Mouse (Mus musculus): ENCODE results near the gene Dpp4. TPM values are rescaled to one million over a fixed set of nuclear protein-coding genes. Genes with fewer than 3 reads are reported as not detected.

The Dpp4 gene
- total RNA-seq, 2 experiments from 2014 or later, result 1.9 to 3.5 TPM

DNA sequence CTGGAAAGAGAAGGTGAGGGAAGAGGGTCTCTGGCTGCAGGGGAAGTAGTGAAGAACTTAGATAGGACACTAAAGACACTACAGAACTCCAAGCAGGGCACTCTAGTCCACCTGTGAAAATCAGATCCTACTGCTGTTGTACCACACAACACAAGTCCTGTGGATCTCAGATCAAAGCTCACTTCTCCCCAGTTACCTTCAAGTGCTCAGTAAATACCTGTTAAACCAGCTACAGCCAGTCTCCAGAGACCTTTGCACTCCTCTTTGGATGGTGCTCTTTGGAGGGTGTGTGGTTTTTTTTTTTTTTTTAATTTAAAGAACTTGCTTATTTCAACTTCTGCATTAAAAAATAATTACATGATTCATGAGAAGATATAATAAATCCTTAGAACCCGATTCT lies 5.2 kb upstream of the Dpp4 start:
- no peak for DNase-seq
- intact Hi-C loops (cut with DNase I), result no loop called here

DNA sequence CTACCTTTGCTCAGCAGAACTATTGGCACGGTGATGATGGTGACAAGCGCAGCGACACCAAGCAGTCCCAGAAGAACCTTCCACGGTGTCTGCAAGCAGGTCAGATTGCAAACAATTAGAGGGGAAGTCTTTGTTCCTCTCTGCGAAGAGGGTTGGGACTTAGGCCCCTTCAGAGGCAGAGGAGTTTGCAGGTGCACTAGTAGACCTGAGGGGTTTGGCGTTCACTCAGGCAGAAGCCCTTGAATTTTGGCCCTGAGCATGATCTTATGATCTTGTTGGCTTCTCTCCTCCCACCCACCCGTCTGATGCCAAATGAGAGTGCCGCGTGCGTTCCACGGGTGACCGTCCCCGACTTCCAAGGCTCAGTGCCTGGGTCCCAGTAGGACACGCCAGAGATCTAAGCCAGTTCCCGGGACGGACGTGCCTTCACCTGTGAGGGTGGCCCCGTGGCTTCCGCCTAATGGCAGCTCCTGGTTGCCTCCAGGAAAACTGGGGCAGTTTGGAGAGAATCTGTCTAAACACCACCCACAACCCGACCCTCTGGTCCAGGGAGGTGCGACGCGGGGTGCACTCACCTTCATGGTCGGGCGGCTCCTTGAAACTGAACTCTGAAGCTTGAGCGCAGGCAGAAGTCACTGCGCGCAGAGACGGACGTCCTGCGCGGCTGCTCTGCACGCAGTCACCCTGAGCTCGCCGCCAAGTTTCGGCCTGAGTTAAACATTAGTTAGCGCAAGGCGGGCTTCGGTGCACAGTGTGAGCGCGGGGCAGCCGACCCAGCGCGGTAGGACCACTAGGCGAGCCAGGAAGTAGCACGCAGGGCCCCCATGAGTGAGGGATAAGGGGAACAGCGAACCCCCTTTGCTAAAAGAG lies 585 bp downstream of the Dpp4 start:
- intact Hi-C loops (cut with DNase I), result no loop called here
- DNase-seq, result peak; percentile 15 to 36

DNA sequence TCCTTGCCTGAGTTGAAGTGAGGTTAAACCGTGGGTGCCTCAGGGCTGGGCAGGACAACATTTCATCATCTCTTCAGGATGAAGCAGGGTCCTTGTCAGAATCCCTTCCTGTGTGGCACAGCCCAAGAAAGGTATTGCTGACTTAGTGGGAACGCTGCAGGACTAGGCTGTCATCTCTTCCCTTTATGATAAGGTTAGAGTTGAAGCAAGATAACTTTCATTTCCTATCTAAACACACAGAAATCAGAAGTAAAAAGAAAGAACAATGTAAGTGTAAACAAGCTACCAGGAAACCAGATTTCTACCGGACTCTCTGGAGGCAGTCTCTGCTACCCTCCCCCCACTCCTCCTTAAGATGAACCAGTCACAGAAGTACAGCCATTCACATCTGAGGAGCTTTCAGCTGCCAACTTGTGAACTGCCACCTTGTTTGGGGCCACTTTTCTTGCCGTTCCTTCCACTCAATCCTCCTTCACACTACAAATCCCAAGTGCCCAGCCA lies 3.3 kb downstream of the Dpp4 start:
- intact Hi-C loops (cut with DNase I), result no loop called here
- DNase-seq, result no peak

DNA sequence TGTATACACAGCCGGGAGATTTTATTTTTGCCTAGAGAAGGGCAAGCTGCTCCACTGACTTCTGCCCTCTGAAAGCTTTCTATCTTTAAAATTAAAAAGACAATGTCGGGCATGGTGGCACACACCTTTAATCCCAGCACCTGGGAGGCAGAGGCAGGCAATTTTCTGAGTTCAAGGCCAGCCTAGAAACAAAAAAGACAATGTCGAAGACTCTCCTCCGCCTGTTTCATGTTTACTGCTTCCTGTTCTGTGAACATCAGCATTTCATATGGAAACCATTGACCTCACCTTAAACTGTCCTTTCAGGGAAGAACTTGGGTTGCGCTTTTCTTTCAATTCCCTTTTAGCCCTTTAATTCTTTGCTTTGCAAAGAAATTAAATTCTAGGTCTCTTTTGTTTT lies 3.8 kb downstream of the Dpp4 start:
- DNase-seq, result no peak
- intact Hi-C loops (cut with DNase I), result no loop called here

DNA sequence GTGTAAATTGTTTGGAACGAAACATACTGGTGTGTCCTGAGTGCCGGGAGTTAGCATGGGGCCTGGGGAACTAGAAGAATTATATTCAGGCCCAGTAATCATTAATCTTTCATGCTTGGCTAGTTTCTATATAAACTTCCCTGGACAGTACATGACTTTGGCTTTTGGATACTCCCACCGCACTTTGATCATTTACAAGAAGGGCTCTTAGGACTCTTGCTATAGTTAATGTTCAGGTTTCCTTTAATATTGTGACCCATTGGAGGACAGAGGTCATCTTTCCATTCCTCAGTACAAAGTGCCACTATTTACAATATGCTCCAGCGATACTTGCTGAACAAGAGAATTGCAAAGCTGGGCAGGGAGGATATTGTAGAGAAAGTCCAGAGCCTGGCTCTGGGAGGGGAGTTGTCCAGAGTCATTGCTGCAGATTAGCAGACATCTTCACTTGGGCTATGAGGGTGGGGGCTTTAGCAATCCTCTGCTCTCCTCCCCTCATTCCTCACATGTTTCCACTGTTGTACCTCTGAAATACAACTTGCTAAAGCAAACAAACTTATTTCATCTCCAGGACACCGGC lies 8.4 kb downstream of the Dpp4 start:
- DNase-seq, result no peak
- intact Hi-C loops (cut with DNase I), result no loop called here

DNA sequence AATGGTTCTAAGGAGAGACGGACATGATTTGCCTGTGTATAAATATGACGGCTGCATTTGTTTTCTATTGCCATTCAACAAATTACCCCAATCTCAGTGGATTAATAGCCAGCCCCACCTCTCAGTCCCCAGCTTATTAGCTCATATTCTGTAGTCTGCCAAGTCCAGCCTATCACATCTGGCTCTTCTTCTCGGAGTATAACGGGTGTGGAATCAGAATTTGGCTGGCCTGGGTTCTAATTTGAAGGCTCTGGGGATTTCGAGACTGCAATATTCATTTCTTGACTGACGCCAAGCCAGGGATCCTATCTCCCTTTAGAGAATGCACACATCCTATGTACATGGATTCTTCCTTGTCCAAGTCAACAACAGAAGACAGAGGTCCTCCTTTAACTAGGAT lies 11.0 kb downstream of the Dpp4 start:
- peak in 1 of 2 experiments; percentile 29 for DNase-seq
- intact Hi-C loops (cut with DNase I), result no loop called here

DNA sequence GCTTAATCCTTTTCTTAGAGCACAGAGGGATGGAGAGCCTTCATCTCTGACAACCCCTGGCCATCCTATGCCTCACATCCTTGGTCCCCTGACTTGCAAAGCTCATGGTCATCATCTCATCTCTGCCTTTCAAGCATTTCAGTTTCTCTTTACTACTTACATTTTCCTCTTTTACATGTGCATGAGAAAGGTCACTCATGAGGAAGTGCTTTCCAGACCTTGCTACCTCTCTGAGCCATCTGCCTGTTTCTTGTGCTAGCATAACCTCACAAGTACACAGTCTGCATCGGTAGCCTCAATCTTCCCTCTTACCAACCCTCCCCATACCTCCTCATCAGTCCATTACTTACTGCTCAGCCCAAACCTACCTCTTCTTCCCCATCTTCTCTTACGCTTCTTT lies 12.2 kb downstream of the Dpp4 start:
- DNase-seq, result no peak
- intact Hi-C loops (cut with DNase I), result no loop called here

DNA sequence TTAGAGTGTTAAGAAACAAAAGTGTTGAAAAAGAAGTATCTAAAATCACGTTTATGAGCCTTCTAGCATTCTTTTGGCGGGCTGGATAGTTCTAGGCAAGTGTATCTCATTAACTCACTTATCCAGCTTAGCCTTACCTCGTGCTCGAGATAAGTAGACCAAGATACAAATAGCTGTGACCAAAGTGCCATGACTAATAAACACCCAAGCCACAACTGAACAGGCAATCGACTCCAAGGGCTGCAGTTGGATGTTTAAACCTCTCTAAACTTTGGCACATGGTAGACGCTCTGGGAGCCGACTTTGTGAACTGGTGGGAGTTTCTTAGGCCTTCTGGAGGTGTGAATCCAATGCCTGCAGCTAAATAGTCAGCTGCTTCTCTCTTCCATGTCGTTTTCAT lies 12.7 kb downstream of the Dpp4 start:
- DNase-seq, result no peak
- intact Hi-C loops (cut with DNase I), result no loop called here

DNA sequence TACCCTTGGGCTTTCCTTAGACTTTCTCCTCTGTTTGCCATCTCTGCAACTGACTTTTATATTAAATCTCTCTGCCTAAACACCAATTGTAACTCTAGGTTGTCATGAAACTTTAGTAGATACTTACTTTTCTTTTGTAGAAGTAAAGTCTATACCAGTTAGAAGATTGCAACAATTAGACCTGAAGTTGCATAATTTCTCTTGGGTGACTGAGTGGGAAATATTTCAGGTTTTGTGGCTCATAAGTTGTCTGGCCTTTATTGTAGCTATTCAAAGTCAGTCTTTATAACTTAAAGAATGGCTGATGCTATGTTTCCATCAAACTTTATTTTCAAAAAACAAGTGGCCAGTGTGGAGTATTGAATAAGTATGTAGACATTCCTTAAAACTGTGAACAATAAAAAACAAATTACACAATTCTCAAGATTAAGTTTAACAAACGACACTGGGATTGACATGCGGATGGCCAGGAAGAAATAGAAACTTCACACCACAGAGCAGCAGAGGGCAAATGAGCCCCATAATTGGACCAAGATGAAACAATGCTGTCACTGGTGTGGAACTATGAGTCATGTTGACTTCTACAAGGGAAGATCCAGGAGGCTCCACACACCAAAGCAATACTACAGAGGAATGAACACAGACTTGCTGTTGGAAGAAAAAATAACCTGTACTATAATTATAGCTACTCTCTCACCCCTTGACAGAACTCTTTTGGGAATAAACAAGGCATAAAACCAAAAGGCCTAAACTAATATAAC lies 13.7 kb downstream of the Dpp4 start:
- intact Hi-C loops (cut with DNase I), result no loop called here
- no peak for DNase-seq

DNA sequence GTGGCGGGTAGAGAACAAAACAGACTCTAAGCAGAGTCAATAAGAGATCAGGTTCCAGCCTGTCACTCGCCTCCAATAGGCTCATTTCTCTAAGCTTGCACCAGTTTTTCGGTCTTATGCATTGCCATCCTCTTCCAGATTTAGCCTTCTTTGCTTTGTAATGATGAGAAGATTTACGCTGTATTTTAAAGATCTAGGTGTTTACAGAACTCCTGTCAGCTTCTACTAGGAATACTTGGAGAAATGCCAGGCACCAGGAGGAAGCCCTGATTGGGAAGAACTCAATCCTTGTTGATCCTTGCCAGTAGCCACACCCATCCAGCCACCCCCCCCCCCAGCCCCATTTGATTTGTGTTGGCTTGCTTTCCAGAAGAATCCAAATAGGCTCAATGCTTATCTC lies 14.4 kb downstream of the Dpp4 start:
- intact Hi-C loops (cut with DNase I), result no loop called here
- no peak for DNase-seq

DNA sequence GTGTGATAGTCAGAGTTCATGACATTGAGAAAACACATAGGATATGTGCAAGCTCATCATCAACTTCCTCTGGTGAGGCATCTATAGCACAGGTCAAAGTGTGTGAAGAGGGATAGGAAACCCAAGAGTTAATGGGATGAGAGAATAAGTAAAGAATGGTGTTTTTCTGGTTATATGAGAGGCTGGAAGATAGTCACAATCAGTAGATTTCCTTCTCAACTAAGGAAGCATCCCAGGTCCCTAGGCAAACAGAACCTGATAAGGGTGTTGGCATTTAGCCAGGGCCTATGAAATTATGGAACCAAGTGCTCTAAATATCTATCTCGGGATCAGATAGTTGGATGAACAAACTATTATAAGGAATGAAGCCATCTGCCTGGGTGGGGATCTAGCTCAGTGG lies 15.2 kb downstream of the Dpp4 start:
- intact Hi-C loops (cut with DNase I), result no loop called here

DNA sequence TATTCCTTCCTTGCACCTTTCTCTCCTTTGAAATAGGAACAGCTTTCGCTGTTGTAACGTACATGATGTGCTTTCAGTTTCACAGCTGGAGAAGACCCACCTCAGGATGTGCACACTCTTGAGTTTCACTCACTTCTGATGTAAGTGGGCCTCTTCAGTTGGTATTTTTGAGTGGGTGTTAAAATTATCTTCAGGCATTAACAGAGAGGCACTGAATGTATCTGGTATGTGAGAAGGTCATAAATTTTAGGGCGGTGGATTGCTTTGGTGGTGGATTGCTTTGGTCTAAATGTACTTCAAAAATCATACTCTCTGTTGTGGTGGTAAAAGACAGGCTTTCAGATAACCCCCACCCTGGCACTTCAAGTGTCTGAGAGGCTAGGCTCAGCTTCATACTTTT lies 17.2 kb downstream of the Dpp4 start:
- intact Hi-C loops (cut with DNase I), result no loop called here
- DNase-seq, result no peak

More for the DNA sequence above, 15.2 kb downstream of the Dpp4 start:
- DNase-seq, result no peak

DNA sequence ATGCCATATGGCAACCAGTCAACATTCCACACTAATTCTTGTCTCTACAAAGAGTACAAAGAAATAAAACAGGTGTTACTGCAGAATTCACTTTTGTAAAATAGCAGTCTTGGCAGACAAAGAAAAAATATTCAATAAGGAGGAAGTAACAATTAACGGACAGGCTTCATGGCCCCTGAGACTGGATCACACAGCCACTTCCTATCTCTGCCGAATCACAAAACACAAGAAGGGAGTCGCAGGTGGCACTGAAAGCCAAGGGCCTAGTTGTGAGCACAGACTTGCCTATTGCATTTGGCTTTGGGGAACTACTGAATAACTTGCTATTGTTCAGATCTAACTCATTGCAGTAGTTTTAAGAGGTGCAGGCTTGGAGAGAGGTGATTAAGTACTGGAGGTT lies 19.9 kb downstream of the Dpp4 start:
- no peak for DNase-seq
- intact Hi-C loops (cut with DNase I), result no loop called here

DNA sequence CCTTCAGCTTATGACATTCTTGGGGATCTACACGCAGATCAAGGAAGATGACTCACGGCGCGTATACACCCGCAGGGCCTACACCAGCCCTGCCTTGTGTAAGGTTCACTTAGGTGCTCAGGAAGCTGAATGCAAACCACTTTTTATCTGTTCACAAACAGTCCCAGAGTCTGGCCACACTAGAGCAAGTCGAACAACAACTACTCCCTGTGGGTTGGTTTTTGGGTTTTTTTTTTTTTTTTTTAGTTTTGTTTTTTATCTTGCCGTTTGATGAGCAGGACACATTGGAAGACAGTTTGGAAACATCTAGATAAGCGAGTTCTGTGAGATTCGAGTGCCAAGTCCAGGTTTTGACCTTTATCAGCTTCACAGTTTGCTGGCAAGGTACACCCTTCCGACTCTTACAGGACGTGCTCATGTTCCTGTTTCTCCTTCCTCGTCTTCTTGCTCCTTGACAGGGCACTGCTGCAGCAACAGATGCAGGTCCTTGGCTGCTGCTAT lies 21.0 kb downstream of the Dpp4 start:
- intact Hi-C loops (cut with DNase I), result no loop called here
- no peak for DNase-seq

DNA sequence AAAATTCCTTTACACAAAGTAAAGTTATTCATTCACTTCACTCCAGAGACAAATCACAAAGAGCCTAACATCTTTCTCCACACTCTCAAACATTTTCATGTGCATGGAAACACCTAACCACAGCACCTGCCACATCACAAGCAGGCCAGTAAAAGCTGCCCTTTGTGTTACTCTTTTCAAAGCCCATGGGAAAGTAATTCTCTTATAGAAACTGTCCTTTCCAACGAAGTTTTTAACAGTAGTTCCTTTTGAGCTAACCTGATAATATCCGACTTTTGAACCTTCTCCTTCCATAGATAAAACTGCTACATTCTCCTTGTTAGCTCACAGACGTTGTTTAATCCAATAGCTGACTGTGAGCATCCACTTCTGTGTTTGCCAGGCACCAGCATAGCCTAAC lies 21.7 kb downstream of the Dpp4 start:
- no peak for DNase-seq

DNA sequence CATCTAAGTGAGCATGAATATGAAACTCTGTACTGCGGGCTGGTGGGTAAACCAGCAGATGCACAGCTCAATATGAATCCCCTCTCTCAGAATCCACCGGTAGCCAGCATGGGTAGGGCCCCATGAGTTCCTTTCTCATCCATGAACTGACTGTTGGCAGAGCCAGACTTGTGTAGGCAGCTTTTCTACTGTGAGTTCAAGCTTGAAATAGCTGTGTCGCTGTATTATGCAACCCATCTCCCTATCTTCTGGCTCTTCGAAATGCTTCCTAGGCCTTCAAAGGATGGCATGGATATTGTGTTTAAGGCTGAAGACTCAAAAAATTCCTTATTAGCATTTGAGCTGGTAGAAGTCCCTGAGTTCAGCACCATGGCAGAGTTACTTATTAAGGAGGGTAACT lies 23.2 kb downstream of the Dpp4 start:
- intact Hi-C loops (cut with DNase I), result no loop called here

More for the DNA sequence above, 21.7 kb downstream of the Dpp4 start:
- intact Hi-C loops (cut with DNase I), result no loop called here

DNA sequence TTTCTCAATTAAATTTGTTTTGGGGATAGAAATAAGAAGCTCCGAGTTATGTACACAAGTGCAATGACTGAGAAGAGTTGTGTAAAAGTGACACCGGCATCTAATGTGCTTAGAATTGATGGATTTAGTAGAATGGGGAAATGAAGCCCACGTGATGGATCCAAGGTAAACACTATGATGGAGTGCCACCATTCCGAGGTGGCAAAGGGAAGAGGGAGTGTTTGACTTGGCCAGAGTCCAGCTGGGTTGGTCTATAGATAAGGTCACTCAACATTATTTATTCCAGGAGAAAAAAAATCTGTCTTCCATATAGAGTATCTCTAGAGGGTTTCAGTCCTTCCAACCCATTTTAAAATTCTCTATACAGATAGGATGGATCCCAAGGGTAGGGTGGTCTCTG lies 28.8 kb downstream of the Dpp4 start:
- intact Hi-C loops (cut with DNase I), result no loop called here
- no peak for DNase-seq

More for the DNA sequence above, 23.2 kb downstream of the Dpp4 start:
- no peak for DNase-seq

DNA sequence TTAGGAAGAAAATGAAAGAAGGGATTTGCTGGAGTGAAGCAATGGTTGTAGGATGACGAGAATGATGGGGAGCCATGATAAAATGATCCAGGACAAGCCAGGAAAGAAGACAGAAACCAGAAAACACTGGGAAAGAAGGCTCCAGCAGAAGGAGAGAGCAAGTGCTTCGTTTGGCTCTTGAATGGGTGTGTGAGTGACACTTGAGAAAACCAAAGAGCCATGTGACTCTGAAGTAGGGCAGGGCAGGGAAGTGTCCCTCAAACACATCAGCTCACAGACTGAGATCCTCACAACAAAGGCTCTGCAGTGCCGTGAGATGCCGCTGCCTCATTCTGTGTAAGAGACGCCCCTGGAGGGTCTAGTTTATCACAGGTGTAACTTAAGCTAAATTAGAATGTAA lies 29.6 kb downstream of the Dpp4 start:
- DNase-seq, result no peak

DNA sequence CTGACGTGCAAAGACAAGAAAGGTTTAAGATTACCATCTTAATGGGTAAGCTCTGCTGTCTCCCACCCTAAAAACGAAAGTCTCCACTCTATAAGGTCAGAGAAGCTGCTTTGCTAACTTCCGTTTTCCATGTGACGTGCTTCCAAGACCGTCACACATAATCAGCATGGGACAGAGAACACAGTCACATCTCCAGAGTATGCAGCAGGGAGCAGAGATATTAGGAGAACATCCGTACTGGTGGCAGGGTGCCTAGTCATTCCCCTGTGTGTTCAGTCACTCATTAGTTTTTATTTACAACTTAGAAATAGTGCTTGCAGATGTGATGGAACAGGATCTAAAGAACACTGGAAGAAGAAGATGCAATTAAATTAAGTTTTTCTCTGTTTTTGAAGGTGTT lies 30.3 kb downstream of the Dpp4 start:
- intact Hi-C loops (cut with DNase I), result no loop called here
- peak; percentile 47 to 55 for DNase-seq

More for the DNA sequence above, 29.6 kb downstream of the Dpp4 start:
- intact Hi-C loops (cut with DNase I), result no loop called here

DNA sequence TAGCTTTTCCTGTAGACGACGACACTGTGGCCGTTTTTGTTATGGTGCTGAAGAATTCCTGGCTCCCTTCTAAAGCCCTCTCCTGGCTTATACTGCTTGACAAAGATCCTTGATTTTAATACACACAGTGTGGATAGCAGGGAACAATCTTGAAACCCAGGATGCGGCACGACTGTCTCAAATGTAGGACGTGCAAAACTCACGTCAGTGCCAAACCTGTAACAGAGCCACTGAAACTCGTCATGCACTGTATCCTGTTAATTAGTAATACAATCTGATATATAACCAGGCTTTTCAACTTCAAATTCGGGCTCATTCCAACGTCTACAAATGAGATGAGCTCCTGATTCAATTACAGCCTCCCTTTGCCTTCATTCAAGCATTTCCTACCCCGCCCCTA lies 38.3 kb downstream of the Dpp4 start:
- intact Hi-C loops (cut with DNase I), result no loop called here
- DNase-seq, result no peak

DNA sequence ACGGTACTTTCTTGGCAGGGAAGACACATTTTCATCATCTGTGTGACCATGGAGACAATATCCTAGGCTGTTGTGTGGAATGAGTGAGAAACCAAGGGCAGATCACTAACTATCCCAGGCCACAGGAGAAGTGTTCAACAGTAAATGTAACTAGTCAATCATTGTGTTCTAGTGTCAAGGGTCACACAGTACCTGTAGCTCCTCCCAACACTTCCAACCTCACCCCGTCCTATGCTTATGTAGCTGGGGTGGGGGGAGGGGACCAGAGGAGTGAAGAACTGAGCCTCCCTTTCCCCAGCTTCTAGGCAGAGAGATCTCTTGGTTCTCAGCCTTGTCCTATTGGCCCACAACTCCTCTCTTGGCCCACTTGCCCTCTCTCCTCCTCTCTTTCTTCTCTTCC lies 42.0 kb downstream of the Dpp4 start:
- intact Hi-C loops (cut with DNase I), result no loop called here
- no peak for DNase-seq

Measured in gastrocnemius, postnatal 36 days (tissue).